Mouse (Mus musculus) heart, adult 2 months (tissue): ENCODE results near the gene Msi2. TPM values are rescaled to one million over a fixed set of nuclear protein-coding genes. Genes with fewer than 3 reads are reported as not detected.

Experiments
- DNase-seq, 2 experiments: peaks; one replicate each; pipeline ENCODE4 v3.0.0; 2021
- H3K27ac ChIP-seq: fragments of 200-600 bp; 2 replicates; pipeline ENCODE4 v1.8.1; 2022
- H3K27me3 ChIP-seq: fragments of 200-500 bp; 2 replicates; pipeline ENCODE4 v1.6.1; 2012; ENCODE audit warnings: mild to moderate bottlenecking, low read length, inconsistent platforms, mixed read lengths; ENCODE audit not compliant: control insufficient read depth, insufficient read depth
- H3K36me3 ChIP-seq: fragments of 200-500 bp; 2 replicates; pipeline ENCODE4 v1.6.1; 2012; ENCODE audit warnings: low read length, inconsistent platforms; ENCODE audit not compliant: control insufficient read depth, insufficient read depth
- H3K4me1 ChIP-seq: fragments of 200-500 bp; 2 replicates; pipeline ENCODE4 v1.6.1; 2011; ENCODE audit warnings: low read length; ENCODE audit not compliant: control insufficient read depth, insufficient read depth
- H3K4me3 ChIP-seq: fragments of 200-600 bp; 2 replicates; pipeline ENCODE4 v1.8.1; 2022
- H3K79me2 ChIP-seq: fragments of 200-500 bp; replicated peaks from 2 replicates; pipeline ENCODE4 v1.6.1; 2012; ENCODE audit warnings: mild to moderate bottlenecking, inconsistent platforms, low read length, moderate library complexity, mixed read lengths; ENCODE audit not compliant: control insufficient read depth, insufficient read depth
- H3K9ac ChIP-seq: fragments of 200-500 bp; 2 replicates; pipeline ENCODE4 v1.6.1; 2012; ENCODE audit warnings: low read depth, mild to moderate bottlenecking, control low read depth, inconsistent platforms, low read length, mixed read lengths
- CTCF ChIP-seq: fragments of 200-600 bp; IDR thresholded peaks from 2 replicates; pipeline ENCODE4 v1.8.1; 2022; ENCODE audit warnings: antibody characterized with exemption, mild to moderate bottlenecking, moderate library complexity
- EP300 ChIP-seq: fragments of 200-500 bp; IDR thresholded peaks from 2 replicates; pipeline ENCODE4 v1.6.1; 2011; ENCODE audit warnings: low read depth, low read length, control low read depth; ENCODE audit not compliant: insufficient read depth
- POLR2A ChIP-seq: fragments of 200-500 bp; IDR thresholded peaks from 2 replicates; pipeline ENCODE4 v1.6.1; 2011; ENCODE audit warnings: mild to moderate bottlenecking, low read depth, low read length, control low read depth; ENCODE audit not compliant: insufficient read depth
- WGBS: fragments of 180-500 bp; shearing (Covaris S2); methylation state at CpG from one replicate; pipeline ENCODE4 v1.1.7; 2018; 5-methylcytosine and 5-hydroxymethylcytosine counted together
- intact Hi-C: fragments of 180-260 bp; cut with DNase I; formaldehyde crosslinking; loops from one replicate; pipeline ENCODE4 v1.15.1; 2025
- polyA plus RNA-seq: library from polyadenylated mRNA; depleted of rRNA; stranded (reverse); fragments of >200 nt; gene quantifications from 2 replicates; pipeline ENCODE4 v1.2.3, GENCODE M21; 2012
- total RNA-seq, 2 experiments: library from RNA; stranded (reverse); gene quantifications; 2 replicates each; pipeline ENCODE4 v1.2.3; 2021

Gene Msi2
- total and polyA plus RNA-seq, 3 experiments: 42.5 to 208 (median 176) TPM

GRCm38 (mm10) chr11:88693905-88694893 lies 24.1 kb downstream of the Msi2 start:
- no peak overlapping the region for H3K9ac ChIP-seq
- no peak for DNase-seq
- TF ChIP-seq EP300 (no peak), CTCF (no peak), POLR2A (no peak)
- H3K36me3 ChIP-seq: peaks cover 7% of the 10 kb centered on the region
- peaks cover 6% of the 10 kb centered on the region for H3K4me1 ChIP-seq
- H3K27me3 ChIP-seq: no peaks in the 10 kb centered on the region
- 56% methylated on average over 20 of the region's 20 CpGs for WGBS
- intact Hi-C loops: loop anchor here (5.0 kb wide), 1 partner anchor 37 kb away; no protein-coding TSS in a partner anchor
- no peak overlapping the region for H3K4me3 ChIP-seq
- no peaks in the 10 kb centered on the region for H3K79me2 ChIP-seq
- no peak overlapping the region for H3K27ac ChIP-seq

- peaks cover 7% of the 10 kb centered on the region for H3K36me3 ChIP-seq
- H3K4me3 ChIP-seq: no peak overlapping the region
- DNase-seq: no peak
- peaks cover 6% of the 10 kb centered on the region for H3K4me1 ChIP-seq
- no peak overlapping the region; the same call in 1 of the 2 replicates for H3K27ac ChIP-seq
- intact Hi-C loops: loop anchor here (5.0 kb wide), 1 partner anchor 36 kb away; no protein-coding TSS in a partner anchor
- H3K9ac ChIP-seq: no peak overlapping the region
- H3K79me2 ChIP-seq: no peaks in the 10 kb centered on the region
- H3K27me3 ChIP-seq: no peaks in the 10 kb centered on the region
- TF ChIP-seq EP300 (no peak), CTCF (no peak), POLR2A (no peak)
- 63% methylated on average over 13 of the region's 13 CpGs for WGBS
These were observed 25.1 kb downstream of the Msi2 start for GRCm38 (mm10) chr11:88693002-88693769.

- H3K79me2 ChIP-seq: no peaks in the 10 kb centered on the region
- H3K27ac ChIP-seq: peak overlapping the region; percentile 49
- no peak overlapping the region for H3K4me3 ChIP-seq
- no peak overlapping the region for H3K9ac ChIP-seq
- H3K36me3 ChIP-seq: peaks cover 7% of the 10 kb centered on the region
- TF ChIP-seq EP300: 0 out of 2 replicates have a peak, but pooled peaks have one; percentile 37
- no peak for TF ChIP-seq CTCF
- peaks cover 6% of the 10 kb centered on the region; the same call in 1 of the 2 replicates for H3K4me1 ChIP-seq
- intact Hi-C loops: loop anchor here (5.0 kb wide), 1 partner anchor 35 kb away; no protein-coding TSS in a partner anchor
- DNase-seq: peak in 1 of 2 experiments; percentile 57
- 39% methylated on average over 9 of the region's 10 CpGs for WGBS
- no peaks in the 10 kb centered on the region for H3K27me3 ChIP-seq
These were observed 25.9 kb downstream of the Msi2 start for GRCm38 (mm10) chr11:88692374-88692773.

- DNase-seq: no peak
- no peak for TF ChIP-seq CTCF
- intact Hi-C loops: loop anchor here (5.0 kb wide), 1 partner anchor 33 kb away; no protein-coding TSS in a partner anchor
- Histone ChIP-seq H3K79me2 (0 out of 2 replicates have a peak, but pooled peaks cover 2% of the 10 kb centered on the region), H3K4me1 (peaks cover 6% of the 10 kb centered on the region; the same call in 1 of the 2 replicates), H3K27ac (peak overlapping the region; percentile 49), H3K36me3 (peaks cover 7% of the 10 kb centered on the region), H3K27me3 (no peaks in the 10 kb centered on the region), H3K4me3 (no peak overlapping the region), H3K9ac (no peak overlapping the region)
- WGBS: 28% methylated on average over 12 of the region's 12 CpGs
These were observed 27.6 kb downstream of the Msi2 start for GRCm38 (mm10) chr11:88690556-88691287.

- Histone ChIP-seq H3K27me3 (no peaks in the 10 kb centered on the region), H3K4me1 (peaks cover 6% of the 10 kb centered on the region; the same call in 1 of the 2 replicates), H3K9ac (no peak overlapping the region), H3K4me3 (no peak overlapping the region), H3K79me2 (0 out of 2 replicates have a peak, but pooled peaks cover 3% of the 10 kb centered on the region), H3K27ac (peak overlapping the region; percentile 49), H3K36me3 (peaks cover 7% of the 10 kb centered on the region)
- WGBS: 52% methylated on average over 14 of the region's 14 CpGs
- intact Hi-C loops: loop anchor here (5.0 kb wide), 1 partner anchor 33 kb away; no protein-coding TSS in a partner anchor
- TF ChIP-seq CTCF (no peak), POLR2A (no peak), EP300 (no peak)
- no peak for DNase-seq
These were observed 28.4 kb downstream of the Msi2 start for GRCm38 (mm10) chr11:88689831-88690459.
